Mouse (Mus musculus) cortical plate, adult 2 months (tissue): Measurements from ENCODE around the gene Lnx1.

Experiments
- CTCF ChIP-seq: fragments of 200-500 bp; IDR thresholded peaks from 2 replicates; pipeline ENCODE4 v1.5.1; 2011; ENCODE audit warnings: mild to moderate bottlenecking, control low read depth, low read length; ENCODE audit not compliant: insufficient read depth; ENCODE audit errors: extremely low read depth
- POLR2A ChIP-seq: fragments of 200-500 bp; IDR thresholded peaks from 2 replicates; pipeline ENCODE4 v1.6.1; 2011; ENCODE audit warnings: mild to moderate bottlenecking, low read length, control low read depth; ENCODE audit not compliant: insufficient read depth; ENCODE audit errors: extremely low read depth

DNA sequence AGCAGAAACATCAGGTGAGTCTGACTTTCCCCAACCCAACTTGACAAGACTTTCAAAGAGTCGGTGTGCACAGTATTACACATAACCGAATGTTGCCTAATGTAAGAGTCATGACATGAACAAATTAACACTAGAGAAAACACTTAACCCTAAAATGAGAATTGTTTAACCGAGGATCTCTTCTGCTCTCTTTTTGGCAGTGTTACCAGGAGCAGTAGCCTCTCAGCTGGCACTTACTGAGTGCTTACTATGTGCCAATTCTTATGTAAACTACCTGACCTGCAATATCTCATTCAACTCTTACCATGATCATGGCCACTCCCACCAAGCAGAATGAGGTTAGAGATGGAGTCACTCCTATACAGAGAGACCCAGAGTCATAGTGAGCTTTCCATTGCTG, 44.8 kb upstream of the Lnx1 start:
- TF ChIP-seq CTCF: no peak
- no peak for TF ChIP-seq POLR2A
